Mouse (Mus musculus): Measurements from ENCODE around the gene Ubxn10. TPM values are rescaled to one million over a fixed set of nuclear protein-coding genes. Genes with fewer than 3 reads are reported as not detected.

Ubxn10 gene
- 1 to 10 TPM in 1 of 2 experiments, under 1 TPM in 1; 0.98 to 1.5 TPM for total RNA-seq (2021)

GRCm38 (mm10) chr4:138737031-138737430 is at the start of gene Ubxn10:
TSS of gene Ubxn10 (minus strand) at chr4:138737167.
- intact Hi-C loops (cut with DNase I) = no loop called here
- no peak for DNase-seq (ENCODE audit: low spot score in 2 of 2)

GRCm38 (mm10) chr4:138786141-138786540 is 49.2 kb upstream of the Ubxn10 start:
- intact Hi-C loops (cut with DNase I) = no loop called here
- peak in 1 of 2 experiments; percentile 72 for DNase-seq (ENCODE audit: low spot score in 2 of 2)

- intact Hi-C loops (cut with DNase I) = no loop called here
- no peak for DNase-seq (ENCODE audit: low spot score in 2 of 2)
Measured at GRCm38 (mm10) chr4:138785721-138786120, 48.8 kb upstream of the Ubxn10 start.

- intact Hi-C loops (cut with DNase I) = no loop called here
- DNase-seq (ENCODE audit: low spot score in 2 of 2) = peak; percentile 62 to 86
Measured at GRCm38 (mm10) chr4:138782098-138782497, 45.1 kb upstream of the Ubxn10 start.

GRCm38 (mm10) chr4:138780300-138780699 is 43.3 kb upstream of the Ubxn10 start:
- no peak for DNase-seq (ENCODE audit: low spot score in 2 of 2)
- intact Hi-C loops (cut with DNase I) = no loop called here

GRCm38 (mm10) chr4:138777417-138778407 is 40.7 kb upstream of the Ubxn10 start:
- intact Hi-C loops (cut with DNase I) = no loop called here
- DNase-seq (ENCODE audit: low spot score in 2 of 2) = no peak

- intact Hi-C loops (cut with DNase I) = no loop called here
- no peak for DNase-seq (ENCODE audit: low spot score in 2 of 2)
Measured at GRCm38 (mm10) chr4:138775435-138775834, 38.5 kb upstream of the Ubxn10 start, which contains the start of gene Pla2g2d. TSS of gene Pla2g2d (plus strand) at chr4:138775735.

- intact Hi-C loops (cut with DNase I) = no loop called here
- DNase-seq (ENCODE audit: low spot score in 2 of 2) = no peak
Measured at GRCm38 (mm10) chr4:138772386-138772785, 35.4 kb upstream of the Ubxn10 start.

GRCm38 (mm10) chr4:138771970-138772369 is 35.0 kb upstream of the Ubxn10 start:
- no peak for DNase-seq (ENCODE audit: low spot score in 2 of 2)
- intact Hi-C loops (cut with DNase I) = no loop called here

GRCm38 (mm10) chr4:138762266-138762665 is 25.3 kb upstream of the Ubxn10 start:
- DNase-seq (ENCODE audit: low spot score in 2 of 2) = no peak
- intact Hi-C loops (cut with DNase I) = no loop called here

GRCm38 (mm10) chr4:138757416-138757815 is 20.4 kb upstream of the Ubxn10 start, which contains the start of gene Pla2g2f:
TSS of gene Pla2g2f (minus strand) at chr4:138757626.
- intact Hi-C loops (cut with DNase I) = no loop called here
- no peak for DNase-seq (ENCODE audit: low spot score in 2 of 2)

GRCm38 (mm10) chr4:138755983-138756382 is 19.0 kb upstream of the Ubxn10 start:
- intact Hi-C loops (cut with DNase I) = no loop called here
- DNase-seq (ENCODE audit: low spot score in 2 of 2) = no peak

- intact Hi-C loops (cut with DNase I) = no loop called here
- no peak for DNase-seq (ENCODE audit: low spot score in 2 of 2)
Measured at GRCm38 (mm10) chr4:138755439-138755838, 18.5 kb upstream of the Ubxn10 start.

GRCm38 (mm10) chr4:138754432-138754831 is 17.5 kb upstream of the Ubxn10 start:
- intact Hi-C loops (cut with DNase I) = no loop called here
- DNase-seq (ENCODE audit: low spot score in 2 of 2) = no peak

GRCm38 (mm10) chr4:138753608-138754007 is 16.6 kb upstream of the Ubxn10 start:
- DNase-seq (ENCODE audit: low spot score in 2 of 2) = no peak
- intact Hi-C loops (cut with DNase I) = no loop called here

- intact Hi-C loops (cut with DNase I) = no loop called here
Measured at GRCm38 (mm10) chr4:138752603-138753002, 15.6 kb upstream of the Ubxn10 start.

GRCm38 (mm10) chr4:138748369-138749072 is 11.6 kb upstream of the Ubxn10 start:
- peak; percentile 68 to 78 for DNase-seq (ENCODE audit: low spot score in 2 of 2)

More at GRCm38 (mm10) chr4:138752603-138753002, 15.6 kb upstream of the Ubxn10 start:
- DNase-seq (ENCODE audit: low spot score in 2 of 2) = no peak

GRCm38 (mm10) chr4:138747851-138748250 is 10.9 kb upstream of the Ubxn10 start:
- intact Hi-C loops (cut with DNase I) = loop anchor here (1.0 to 2.0 kb wide), 2 partner anchors 103 to 301 kb away; no protein-coding TSS in a partner anchor
- DNase-seq (ENCODE audit: low spot score in 2 of 2) = peak; percentile 47 to 74

More at GRCm38 (mm10) chr4:138748369-138749072, 11.6 kb upstream of the Ubxn10 start:
- intact Hi-C loops (cut with DNase I) = loop anchor here (1.0 to 2.0 kb wide), 3 partner anchors 45 to 302 kb away; no protein-coding TSS in a partner anchor

- peak; percentile 28 to 62 for DNase-seq (ENCODE audit: low spot score in 2 of 2)
- intact Hi-C loops (cut with DNase I) = no loop called here
Measured at GRCm38 (mm10) chr4:138746866-138747265, 9.9 kb upstream of the Ubxn10 start.

- DNase-seq (ENCODE audit: low spot score in 2 of 2) = no peak
- intact Hi-C loops (cut with DNase I) = no loop called here
Measured at GRCm38 (mm10) chr4:138745884-138746283, 8.9 kb upstream of the Ubxn10 start.

Measured in left cerebral cortex, postnatal 25 days (tissue).